9 mouse cellular contexts compared by ENCODE assay signal in the genomic region with DNA sequence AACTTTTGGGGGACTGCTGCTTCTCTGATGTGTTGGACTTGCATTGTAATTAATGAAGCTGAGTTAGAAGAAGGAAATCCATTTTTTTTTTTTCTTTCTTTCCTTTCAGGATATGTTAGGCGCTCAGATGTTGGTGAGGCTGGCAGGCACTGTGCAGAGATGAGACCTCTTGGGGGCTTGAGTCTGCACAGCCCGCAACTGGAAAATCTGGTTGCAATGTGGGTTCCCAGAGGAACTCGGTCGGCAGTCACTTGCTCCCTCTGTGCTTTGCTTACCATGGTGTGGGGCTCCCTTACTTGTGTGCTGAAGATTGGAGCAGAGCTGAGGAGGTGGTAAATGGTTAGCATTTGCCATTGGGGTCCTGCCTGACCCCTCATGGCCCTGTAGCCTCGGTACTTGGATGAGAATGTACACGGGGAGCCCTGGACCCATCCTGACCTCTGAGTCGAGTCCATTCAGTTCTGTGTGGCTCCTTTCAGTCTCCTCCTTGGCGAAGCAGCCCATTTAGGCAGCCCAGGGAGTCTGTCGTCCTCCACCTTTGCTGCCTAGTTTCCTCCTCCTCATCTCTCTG. TPM values are rescaled to one million over a fixed set of nuclear protein-coding genes. Genes with fewer than 3 reads are reported as not detected.
DNase-seq lines count a peak whose midpoint lies in the region; ATAC-seq and TF ChIP-seq lines count a peak whose summit lies in the region.
"Had no signal": no experiment of that assay in that cellular context is flagged by ENCODE, and none has a peak within 500 bp of the region (broad histone marks: within the 10 kb centered on the region; RNA-seq: fewer than 3 reads in every experiment).

No protein-coding gene starts in this region.

- peak; percentile 4; the same call in 1 of the 2 replicates for ATAC-seq in forebrain, embryonic 15.5 days (replicated peaks)
- ATAC-seq in liver, embryonic 15.5 days (ENCODE audit: insufficient read depth): no peak

- peak overlapping the region; percentile 94 for H3K4me3 ChIP-seq in heart, adult 2 months
- peak overlapping the region; percentile 74 to 79 (median 77) for H3K4me3 ChIP-seq in CH12.LX (replicated peaks in 1 of 3; ENCODE audit: low read depth in 2 of 3, low read length in 2 of 3, poor library complexity in 1 of 3)
- H3K4me3 ChIP-seq in forebrain, embryonic 15.5 days: peak overlapping the region; percentile 77
- H3K4me3 ChIP-seq in liver, embryonic 15.5 days (replicated peaks): peak overlapping the region; percentile 71

- no peaks in the 10 kb centered on the region; the same call in 1 of the 2 replicates for H3K36me3 ChIP-seq in heart, adult 2 months (ENCODE audit: control insufficient read depth, insufficient read depth, low read length)
- peaks cover 9 to 33% of the 10 kb centered on the region in 2 experiments for H3K36me3 ChIP-seq in CH12.LX (replicated peaks in 1 of 2; ENCODE audit: control insufficient read depth in 1 of 2, insufficient read depth in 1 of 2, low read length in 1 of 2)
- no peaks in the 10 kb centered on the region for H3K36me3 ChIP-seq in forebrain, embryonic 15.5 days
- H3K36me3 ChIP-seq in liver, embryonic 15.5 days (replicated peaks): no peaks in the 10 kb centered on the region

- TF ChIP-seq CTCF in heart, adult 2 months (IDR thresholded peaks at IDR 0.05): no peak
- no peak for TF ChIP-seq CTCF in CH12.LX (conservative IDR thresholded peaks at IDR 0.05 in 1 of 2, IDR thresholded peaks at IDR 0.05 in 1 of 2; ENCODE audit: low read depth in 2 of 2, low read length in 2 of 2)

- dilution Hi-C loops in CH12.LX (cut with MboI; ENCODE audit: extremely low pct_ligation_motif_present, extremely low pct_unique_long_range_greater_than_20kb, low sequenced_read_pairs): no loop called here

- H3K79me2 ChIP-seq in heart, adult 2 months (replicated peaks; ENCODE audit: control insufficient read depth, insufficient read depth, low read length): no peaks in the 10 kb centered on the region
- H3K79me2 ChIP-seq in CH12.LX (replicated peaks; ENCODE audit: control insufficient read depth, extremely low read depth, insufficient read depth, poor library complexity, severe bottlenecking): no peaks in the 10 kb centered on the region

- no peak for TF ChIP-seq EP300 in heart, adult 2 months (IDR thresholded peaks at IDR 0.05; ENCODE audit: insufficient read depth, low read depth, low read length)
- no peak for TF ChIP-seq EP300 in CH12.LX (IDR thresholded peaks at IDR 0.05; ENCODE audit: low read length)

- peak overlapping the region; percentile 73 for H3K4me2 ChIP-seq in CH12.LX (ENCODE audit: insufficient read depth, low read depth, poor library complexity, severe bottlenecking)
- H3K4me2 ChIP-seq in forebrain, embryonic 15.5 days (replicated peaks): peak overlapping the region; percentile 93
- H3K4me2 ChIP-seq in liver, embryonic 15.5 days: peak overlapping the region; percentile 93

- intact Hi-C loops in heart, adult 2 months (cut with DNase I): loop anchor here (2.0 to 10.0 kb wide), 3 partner anchors 38 to 1034 kb away; partner anchors contain the start of genes 4933430I17Rik and Pole3
- intact Hi-C loops in heart, postnatal 36 days (cut with DNase I): loop anchor here (5.0 kb wide), 2 partner anchors 52 to 147 kb away; no protein-coding TSS in a partner anchor

- whole genome bisulfite sequencing in heart, adult 2 months: 43% methylated on average over 9 of the region's 9 CpGs
- 41% methylated on average over 9 of the region's 9 CpGs for WGBS in forebrain, embryonic 15.5 days
- 43% methylated on average over 9 of the region's 9 CpGs for WGBS in liver, embryonic 15.5 days (ENCODE audit: insufficient replicate concordance)

- H3K9me3 ChIP-seq in CH12.LX (replicated peaks; ENCODE audit: low read length): no peaks in the 10 kb centered on the region
- H3K9me3 ChIP-seq in forebrain, embryonic 15.5 days: no peaks in the 10 kb centered on the region
- no peaks in the 10 kb centered on the region for H3K9me3 ChIP-seq in liver, embryonic 15.5 days (replicated peaks)

- no peaks in the 10 kb centered on the region for H3K27me3 ChIP-seq in heart, adult 2 months (ENCODE audit: control insufficient read depth, insufficient read depth, low read length)
- no peaks in the 10 kb centered on the region for H3K27me3 ChIP-seq in CH12.LX (replicated peaks)
- no peaks in the 10 kb centered on the region for H3K27me3 ChIP-seq in forebrain, embryonic 15.5 days
- no peaks in the 10 kb centered on the region for H3K27me3 ChIP-seq in liver, embryonic 15.5 days

- no peak for TF ChIP-seq RAD21 in CH12.LX (IDR thresholded peaks at IDR 0.05; ENCODE audit: low read depth, low read length)

- peak overlapping the region; percentile 94 for H3K27ac ChIP-seq in heart, adult 2 months
- H3K27ac ChIP-seq in CH12.LX (ENCODE audit: insufficient read depth, low read depth): no peak overlapping the region; the same call in 1 of the 2 replicates
- H3K27ac ChIP-seq in forebrain, embryonic 15.5 days (replicated peaks): no peak overlapping the region
- peak overlapping the region; percentile 79 for H3K27ac ChIP-seq in liver, embryonic 15.5 days (replicated peaks)

- H3K4me1 ChIP-seq in heart, adult 2 months (ENCODE audit: control insufficient read depth, insufficient read depth, low read length): peaks cover 10% of the 10 kb centered on the region
- peaks cover 35 to 72% of the 10 kb centered on the region in 2 experiments for H3K4me1 ChIP-seq in CH12.LX (ENCODE audit: control insufficient read depth in 1 of 2, insufficient read depth in 2 of 2)
- H3K4me1 ChIP-seq in forebrain, embryonic 15.5 days: peaks cover 14% of the 10 kb centered on the region
- peaks cover 77% of the 10 kb centered on the region for H3K4me1 ChIP-seq in liver, embryonic 15.5 days (replicated peaks)

- H3K9ac ChIP-seq in heart, adult 2 months (ENCODE audit: low read depth, low read length): peak overlapping the region; percentile 87
- H3K9ac ChIP-seq in CH12.LX (ENCODE audit: insufficient read depth, low read depth): peak overlapping the region; percentile 99
- H3K9ac ChIP-seq in forebrain, embryonic 15.5 days (replicated peaks): peak overlapping the region; percentile 78
- peak overlapping the region; percentile 74; the same call in 1 of the 2 replicates for H3K9ac ChIP-seq in liver, embryonic 15.5 days

- no peak for DNase-seq in heart, adult 2 months
- DNase-seq in heart, postnatal 36 days: no peak
- DNase-seq in CH12.LX (ENCODE audit: extremely low read depth): no peak
- DNase-seq in thymus, postnatal 14 days: peak; percentile 24
- DNase-seq in gastrocnemius, adult 18-20 months (ENCODE audit: low spot score): no peak
- no peak for DNase-seq in adrenal gland, postnatal 10 days

- TF ChIP-seq POLR2A in heart, adult 2 months (IDR thresholded peaks at IDR 0.05; ENCODE audit: insufficient read depth, low read depth, low read length): no peak
- TF ChIP-seq POLR2A in CH12.LX (IDR thresholded peaks at IDR 0.05; ENCODE audit: low read depth, low read length): no peak

- in situ Hi-C loops in CH12.LX (cut with MboI; ENCODE audit: low pct_ligation_motif_present, low pct_unique_long_range_greater_than_20kb, low sequenced_read_pairs): loop anchor here (25.0 kb wide), 1 partner anchor 347 kb away; the partner anchor contains the start of gene Col27a1

TF ChIP-seq in CH12.LX, 34 proteins besides CTCF, POLR2A, EP300 and RAD21:
- TF ChIP-seq USF2 (conservative IDR thresholded peaks at IDR 0.05; ENCODE audit: low read depth, low read length): no peak
- no peak for TF ChIP-seq JUND (conservative IDR thresholded peaks at IDR 0.05; ENCODE audit: low read depth, low read length)
- TF ChIP-seq ETS1 (conservative IDR thresholded peaks at IDR 0.05; ENCODE audit: low read depth, low read length): no peak
- TF ChIP-seq CHD1 (IDR thresholded peaks at IDR 0.05; ENCODE audit: low read depth, low read length): no peak
- TF ChIP-seq E2F4 (IDR thresholded peaks at IDR 0.05; ENCODE audit: insufficient replicate concordance, low read depth, low read length): no peak
- no peak for TF ChIP-seq KAT2A (IDR thresholded peaks at IDR 0.05; ENCODE audit: insufficient replicate concordance, low read length)
- no peak for TF ChIP-seq MAZ (IDR thresholded peaks at IDR 0.05; ENCODE audit: low read depth, low read length)
- TF ChIP-seq NELFE (IDR thresholded peaks at IDR 0.05; ENCODE audit: low read depth, low read length): no peak

RNA-seq across cellular contexts. Expression of gene Tmem268, which starts 0.6 kb away (rescaled TPM):
- 10 to 100 TPM; 10.9 to 11.0 TPM for total RNA-seq in heart, adult 2 months (2021)
- 8.3 and 13.0 TPM in 2 replicates for polyA plus RNA-seq in heart, adult 2 months (2012; rRNA removed)
- total RNA-seq in heart, postnatal 36 days (2021): 10 to 100 TPM in 1 of 2 experiments, 1 to 10 TPM in 1; 8.4 to 12.2 TPM
- total RNA-seq in CH12.LX (2012; rRNA removed) (9.4 TPM in 2 replicates), CH12.LX (2014; rRNA removed) (8.3 and 9.9 TPM in 2 replicates)
- polyA plus RNA-seq in CH12.LX (2012; ENCODE audit: insufficient read length, low read depth): 10.5 and 11.1 TPM in 2 replicates
- 4.6 and 5.8 TPM in 2 replicates for polyA plus RNA-seq in forebrain, embryonic 15.5 days (2015; fragmentation: Nextera tagmentation; extraction: Ambion mirVana)
- polyA plus RNA-seq in liver, embryonic 15.5 days (2015; fragmentation: Nextera tagmentation; extraction: Ambion mirVana): 9.6 and 11.7 TPM in 2 replicates
- total RNA-seq in gastrocnemius, adult 18-20 months (2021): 10 to 100 TPM; 15.8 to 16.4 TPM
- 10 to 100 TPM; 10.8 to 15.0 TPM for total RNA-seq in adrenal gland, postnatal 10 days (2021)

RNA-seq across cellular contexts. Expression of gene Atp6v1g1, which starts 14.6 kb away (rescaled TPM):
- total RNA-seq in heart, adult 2 months (2021): 100 to 1,000 TPM; 138 to 164 TPM
- 53.6 and 80.9 TPM in 2 replicates for polyA plus RNA-seq in heart, adult 2 months (2012; rRNA removed)
- 100 to 1,000 TPM; 150 to 161 TPM for total RNA-seq in heart, postnatal 36 days (2021)
- total RNA-seq in CH12.LX (2012; rRNA removed): 70.4 and 78.7 TPM in 2 replicates
- total RNA-seq in CH12.LX (2014; rRNA removed): 143 and 154 TPM in 2 replicates
- 95.1 and 111 TPM in 2 replicates for polyA plus RNA-seq in CH12.LX (2012; ENCODE audit: insufficient read length, low read depth)
- 452 and 469 TPM in 2 replicates for polyA plus RNA-seq in forebrain, embryonic 15.5 days (2015; fragmentation: Nextera tagmentation; extraction: Ambion mirVana)
- polyA plus RNA-seq in liver, embryonic 15.5 days (2015; fragmentation: Nextera tagmentation; extraction: Ambion mirVana): 125 and 128 TPM in 2 replicates
- total RNA-seq in gastrocnemius, adult 18-20 months (2021): 100 to 1,000 TPM; 276 to 291 TPM
- 100 to 1,000 TPM; 128 to 131 TPM for total RNA-seq in adrenal gland, postnatal 10 days (2021)

RNA-seq across cellular contexts. Expression of gene Gm11213, which starts 45.8 kb away (rescaled TPM):
- not detected for total RNA-seq in heart, adult 2 months (2021)
- polyA plus RNA-seq in heart, adult 2 months (2012; rRNA removed): not detected in 2 replicates
- not detected for total RNA-seq in heart, postnatal 36 days (2021)
- total RNA-seq in CH12.LX (2012; rRNA removed) (not detected in 2 replicates), CH12.LX (2014; rRNA removed) (not detected in 2 replicates)
- polyA plus RNA-seq in CH12.LX (2012; ENCODE audit: insufficient read length, low read depth): not detected in 2 replicates
- not detected in 2 replicates for polyA plus RNA-seq in forebrain, embryonic 15.5 days (2015; fragmentation: Nextera tagmentation; extraction: Ambion mirVana)
- polyA plus RNA-seq in liver, embryonic 15.5 days (2015; fragmentation: Nextera tagmentation; extraction: Ambion mirVana): not detected in 2 replicates
- total RNA-seq in gastrocnemius, adult 18-20 months (2021): not detected
- not detected for total RNA-seq in adrenal gland, postnatal 10 days (2021)
- total RNA-seq: neutrophil, adult 5-6 weeks had no signal

Comparison
In these comparisons a context has a peak if more than half of its experiments do, and no peak if none do; other contexts are left out.
1. H3K27ac ChIP-seq: peak in heart, adult 2 months (single experiment) and liver, embryonic 15.5 days (single experiment); none in CH12.LX (single experiment) and forebrain, embryonic 15.5 days (single experiment).
2. Peak in every context shown above with its lines, with median percentiles within 50 percentile points of each other: H3K4me3 ChIP-seq, H3K9ac ChIP-seq and H3K4me2 ChIP-seq.